23 mouse cellular contexts compared by ENCODE assay signal in the genomic region with DNA sequence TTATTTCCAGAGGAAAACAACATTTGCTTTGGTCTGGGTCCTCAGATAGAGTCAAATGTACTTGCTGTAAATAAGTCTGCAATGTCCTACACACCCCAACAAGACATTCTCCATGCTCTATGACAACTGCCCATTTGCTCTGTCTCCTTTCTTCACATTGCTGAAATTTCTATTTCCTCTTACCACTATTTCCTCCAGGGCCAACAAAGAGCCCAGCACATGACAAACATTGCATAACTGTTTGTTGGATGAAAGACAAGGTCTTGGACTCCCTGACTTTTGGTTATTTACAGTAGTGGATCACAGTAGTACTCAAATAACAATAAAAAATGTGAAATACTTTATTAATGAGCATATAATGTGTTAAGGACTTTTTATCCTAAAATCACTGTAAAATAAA. TPM values are rescaled to one million over a fixed set of nuclear protein-coding genes. Genes with fewer than 3 reads are reported as not detected.
A peak's percentile ranks its signal among the peaks of the same experiment; 100 is the strongest.
DNase-seq lines count a peak whose midpoint lies in the region; ATAC-seq lines count a peak whose summit lies in the region.
"Had no signal": no experiment of that assay in that cellular context is flagged by ENCODE, and none has a peak within 500 bp of the region (broad histone marks: within the 10 kb centered on the region; RNA-seq: fewer than 3 reads in every experiment).

No protein-coding gene starts in this region.

- H3K36me3 ChIP-seq in liver, embryonic 13.5 days = no peaks in the 10 kb centered on the region
- H3K36me3 ChIP-seq in macrophage (ENCODE audit: inconsistent target) = no peaks in the 10 kb centered on the region
- H3K36me3 ChIP-seq in forebrain, embryonic 13.5 days (ENCODE audit: poor library complexity, severe bottlenecking) = no peaks in the 10 kb centered on the region
- H3K36me3 ChIP-seq: embryonic facial prominence, embryonic 12.5 days; hindbrain, embryonic 13.5 days; liver, embryonic 12.5 days; lung, embryonic 15.5 days; midbrain, embryonic 13.5 days had no signal

- H3K79me2 ChIP-seq in macrophage (ENCODE audit: inconsistent target) = no peaks in the 10 kb centered on the region

- H3K4me3 ChIP-seq in liver, embryonic 13.5 days (replicated peaks) = no peak overlapping the region
- no peak overlapping the region for H3K4me3 ChIP-seq in macrophage (ENCODE audit: inconsistent target)
- no peak overlapping the region for H3K4me3 ChIP-seq in forebrain, embryonic 13.5 days
- H3K4me3 ChIP-seq: embryonic facial prominence, embryonic 12.5 days; hindbrain, embryonic 13.5 days; liver, embryonic 12.5 days; lung, embryonic 15.5 days; midbrain, embryonic 13.5 days had no signal

- no peaks in the 10 kb centered on the region for H3K27me3 ChIP-seq in liver, embryonic 13.5 days
- no peaks in the 10 kb centered on the region for H3K27me3 ChIP-seq in forebrain, embryonic 13.5 days
- H3K27me3 ChIP-seq: embryonic facial prominence, embryonic 12.5 days; hindbrain, embryonic 13.5 days; lung, embryonic 15.5 days; midbrain, embryonic 13.5 days had no signal

- peak; percentile 28 for DNase-seq in adrenal gland, postnatal 10 days
- no peak for DNase-seq in adrenal gland, postnatal 14 days
- DNase-seq in liver, embryonic 13.5 days = no peak
- DNase-seq in liver = no peak
- peak; percentile 43 for DNase-seq in 416B (ENCODE audit: low read depth)
- DNase-seq in testis, postnatal 14 days (ENCODE audit: low spot score) = no peak
- DNase-seq: cerebellum, adult 11 months; cerebellum, adult 9-11 months; embryo, embryonic 11 days; heart, postnatal 4 days; kidney, postnatal 14 days had no signal

- no peak overlapping the region for H3K9ac ChIP-seq in liver, embryonic 13.5 days
- no peak overlapping the region for H3K9ac ChIP-seq in forebrain, embryonic 13.5 days
- H3K9ac ChIP-seq: embryonic facial prominence, embryonic 12.5 days; hindbrain, embryonic 13.5 days; liver, embryonic 12.5 days; lung, embryonic 15.5 days; midbrain, embryonic 13.5 days had no signal

- peaks cover 12% of the 10 kb centered on the region for H3K4me1 ChIP-seq in liver, embryonic 13.5 days (replicated peaks)
- no peaks in the 10 kb centered on the region for H3K4me1 ChIP-seq in forebrain, embryonic 13.5 days
- H3K4me1 ChIP-seq: hindbrain, embryonic 13.5 days; lung, embryonic 15.5 days; midbrain, embryonic 13.5 days had no signal

- H3K9me3 ChIP-seq in liver, embryonic 13.5 days (replicated peaks) = no peaks in the 10 kb centered on the region
- no peaks in the 10 kb centered on the region for H3K9me3 ChIP-seq in forebrain, embryonic 13.5 days (replicated peaks)
- H3K9me3 ChIP-seq: embryonic facial prominence, embryonic 12.5 days; hindbrain, embryonic 13.5 days; liver, embryonic 12.5 days; lung, embryonic 15.5 days; midbrain, embryonic 13.5 days had no signal

- ATAC-seq in liver, embryonic 13.5 days (ENCODE audit: low read depth) = 0 out of 2 replicates have a peak, but pooled peaks have one; percentile 47
- ATAC-seq in forebrain, embryonic 13.5 days = no peak
- ATAC-seq: forebrain, embryonic 16.5 days; intestine, embryonic 16.5 days; liver, embryonic 12.5 days; midbrain, embryonic 13.5 days; Patski had no signal

- H3K27ac ChIP-seq in liver, embryonic 13.5 days = peak overlapping the region; percentile 4; the same call in 1 of the 2 replicates
- H3K27ac ChIP-seq in macrophage = peak overlapping the region; percentile 74
- H3K27ac ChIP-seq in forebrain, embryonic 13.5 days = no peak overlapping the region
- H3K27ac ChIP-seq: embryonic facial prominence, embryonic 12.5 days; hindbrain, embryonic 13.5 days; liver, embryonic 12.5 days; lung, embryonic 15.5 days; midbrain, embryonic 13.5 days had no signal

- no peak overlapping the region for H3K4me2 ChIP-seq in liver, embryonic 13.5 days
- no peak overlapping the region for H3K4me2 ChIP-seq in forebrain, embryonic 13.5 days
- H3K4me2 ChIP-seq: embryonic facial prominence, embryonic 12.5 days; hindbrain, embryonic 13.5 days; liver, embryonic 12.5 days; lung, embryonic 15.5 days; midbrain, embryonic 13.5 days had no signal

RNA-seq across cellular contexts. Expression of a gene that starts 19.3 kb away (rescaled TPM):
- total RNA-seq in adrenal gland, postnatal 10 days (2021) = 10 to 100 TPM in 1 of 2 experiments, 1 to 10 TPM in 1; 8.5 to 12.8 TPM
- total RNA-seq in adrenal gland, postnatal 14 days (2021) = 6.7 and 11.4 TPM in 2 replicates
- 1.8 and 2.0 TPM in 2 replicates for polyA plus RNA-seq in liver, embryonic 13.5 days (2015; fragmentation: Nextera tagmentation; extraction: Ambion mirVana)
- total RNA-seq in macrophage (2018; cell fraction: chromatin; rRNA removed) = 10 to 100 TPM in 6 of 26 experiments, 1 to 10 TPM in 20; 2.5 to 12.6 (median 6.8) TPM
- total RNA-seq in macrophage (2018; cell fraction: cytosol; rRNA removed) = 10 to 100 TPM in 10 of 26 experiments, 1 to 10 TPM in 16; 2.9 to 13.0 (median 5.8) TPM
- total RNA-seq in macrophage (2018; cell fraction: nucleus; rRNA removed) = 10 to 100 TPM in 8 of 26 experiments, 1 to 10 TPM in 18; 2.1 to 37.1 (median 7.7) TPM
- 6.2 to 23.9 TPM (median 7.7 TPM) in 3 replicates for polyA plus RNA-seq in macrophage (2018)
- 9.5 and 10.3 TPM in 2 replicates for polyA plus RNA-seq in forebrain, embryonic 13.5 days (2015; fragmentation: Nextera tagmentation; extraction: Ambion mirVana)

RNA-seq across cellular contexts. Expression of a gene that starts 31.6 kb away (rescaled TPM):
- total RNA-seq in adrenal gland, postnatal 10 days (2021) = 1 to 10 TPM; 1.1 to 2.2 TPM
- 2.0 and 2.6 TPM in 2 replicates for total RNA-seq in adrenal gland, postnatal 14 days (2021)
- polyA plus RNA-seq in liver, embryonic 13.5 days (2015; fragmentation: Nextera tagmentation; extraction: Ambion mirVana) = 1.5 TPM in 2 replicates
- under 1 TPM in 1 of 26 experiments, not detected in 25; 0.98 TPM for total RNA-seq in macrophage (2018; cell fraction: chromatin; rRNA removed)
- total RNA-seq in macrophage (2018; cell fraction: cytosol; rRNA removed) = under 1 TPM in 14 of 26 experiments, not detected in 12; 0.10 to 0.63 (median 0.34) TPM
- total RNA-seq in macrophage (2018; cell fraction: nucleus; rRNA removed) = under 1 TPM in 2 of 26 experiments, not detected in 24; 0.54 to 0.86 TPM
- polyA plus RNA-seq in macrophage (2018) = 0.39 to 0.61 TPM (median 0.43 TPM) in 3 replicates
- 1.4 and 2.0 TPM in 2 replicates for polyA plus RNA-seq in forebrain, embryonic 13.5 days (2015; fragmentation: Nextera tagmentation; extraction: Ambion mirVana)
- total RNA-seq: layer of hippocampus, postnatal 10 days; left cerebral cortex, postnatal 14 days had no signal
- polyA plus RNA-seq: Patski had no signal

RNA-seq across cellular contexts. Expression of a gene that starts 48.8 kb away (rescaled TPM):
- total RNA-seq in adrenal gland, postnatal 10 days (2021) = 1 to 10 TPM; 7.5 TPM
- total RNA-seq in adrenal gland, postnatal 14 days (2021) = 5.7 and 7.0 TPM in 2 replicates
- 7.0 and 7.2 TPM in 2 replicates for polyA plus RNA-seq in liver, embryonic 13.5 days (2015; fragmentation: Nextera tagmentation; extraction: Ambion mirVana)
- 1 to 10 TPM in 2 of 26 experiments, under 1 TPM in 10, not detected in 14; 0.42 to 2.0 (median 0.72) TPM for total RNA-seq in macrophage (2018; cell fraction: chromatin; rRNA removed)
- 1 to 10 TPM in 21 of 26 experiments, under 1 TPM in 5; 0.33 to 3.7 (median 1.8) TPM for total RNA-seq in macrophage (2018; cell fraction: cytosol; rRNA removed)
- total RNA-seq in macrophage (2018; cell fraction: nucleus; rRNA removed) = 1 to 10 TPM in 8 of 26 experiments, under 1 TPM in 10, not detected in 8; 0.35 to 2.5 (median 0.73) TPM
- polyA plus RNA-seq in macrophage (2018) = 2.6 to 6.6 TPM (median 5.7 TPM) in 3 replicates
- 16.3 and 17.1 TPM in 2 replicates for polyA plus RNA-seq in forebrain, embryonic 13.5 days (2015; fragmentation: Nextera tagmentation; extraction: Ambion mirVana)

Comparison
In these comparisons a context has a peak if more than half of its experiments do, and no peak if none do; other contexts are left out.
1. DNase-seq: peak in adrenal gland, postnatal 10 days (single experiment) and 416B (single experiment); none in adrenal gland, postnatal 14 days (single experiment), liver, embryonic 13.5 days (single experiment), liver (single experiment) and testis, postnatal 14 days (single experiment).